Mouse (Mus musculus): ENCODE data around the gene 2310034G01Rik. TPM values are rescaled to one million over a fixed set of nuclear protein-coding genes. Genes with fewer than 3 reads are reported as not detected.

The 2310034G01Rik gene
- polyA plus RNA-seq, 1 experiment, result 0.51 TPM

- Histone ChIP-seq H3K27ac (ENCODE audit: insufficient read depth, low read length) (no peak overlapping the region), H3K4me1 (ENCODE audit: control insufficient read depth, insufficient read depth, low read length) (peaks cover 10% of the 10 kb centered on the region; the same call in 1 of the 2 replicates), H3K4me3 (ENCODE audit: insufficient read depth, low read length) (peak overlapping the region; percentile 69)
- no peak for TF ChIP-seq CTCF (IDR thresholded peaks at IDR 0.05; ENCODE audit: borderline replicate concordance, insufficient read depth, low read length)
- no peak; the same call in 1 of the 2 replicates for TF ChIP-seq POLR2A (IDR thresholded peaks at IDR 0.05; ENCODE audit: low read depth, low read length)
Observed at GRCm38 (mm10) chr19:46394712-46395108, 44.6 kb upstream of the 2310034G01Rik start.

- Histone ChIP-seq H3K4me3 (ENCODE audit: insufficient read depth, low read length) (no peak overlapping the region), H3K27ac (ENCODE audit: insufficient read depth, low read length) (no peak overlapping the region), H3K4me1 (ENCODE audit: control insufficient read depth, insufficient read depth, low read length) (0 out of 2 replicates have a peak, but pooled peaks cover 3% of the 10 kb centered on the region)
- TF ChIP-seq POLR2A (IDR thresholded peaks at IDR 0.05; ENCODE audit: low read depth, low read length) (no peak), CTCF (IDR thresholded peaks at IDR 0.05; ENCODE audit: borderline replicate concordance, insufficient read depth, low read length) (no peak)
Observed at GRCm38 (mm10) chr19:46392018-46392417, 41.9 kb upstream of the 2310034G01Rik start.

- 0 out of 2 replicates have a peak, but pooled peaks cover 3% of the 10 kb centered on the region for H3K4me1 ChIP-seq (ENCODE audit: control insufficient read depth, insufficient read depth, low read length)
- H3K27ac ChIP-seq (ENCODE audit: insufficient read depth, low read length), result no peak overlapping the region
- H3K4me3 ChIP-seq (ENCODE audit: insufficient read depth, low read length), result no peak overlapping the region
- TF ChIP-seq POLR2A (IDR thresholded peaks at IDR 0.05; ENCODE audit: low read depth, low read length), result no peak
- TF ChIP-seq CTCF (IDR thresholded peaks at IDR 0.05; ENCODE audit: borderline replicate concordance, insufficient read depth, low read length), result no peak
Observed at GRCm38 (mm10) chr19:46389872-46390271, 39.8 kb upstream of the 2310034G01Rik start.

GRCm38 (mm10) chr19:46382275-46382674 is 32.2 kb upstream of the 2310034G01Rik start:
- Histone ChIP-seq H3K27ac (ENCODE audit: insufficient read depth, low read length) (no peak overlapping the region), H3K4me3 (ENCODE audit: insufficient read depth, low read length) (no peak overlapping the region), H3K4me1 (ENCODE audit: control insufficient read depth, insufficient read depth, low read length) (no peaks in the 10 kb centered on the region)
- TF ChIP-seq POLR2A (IDR thresholded peaks at IDR 0.05; ENCODE audit: low read depth, low read length) (no peak), CTCF (IDR thresholded peaks at IDR 0.05; ENCODE audit: borderline replicate concordance, insufficient read depth, low read length) (no peak)

GRCm38 (mm10) chr19:46375891-46376290 is 25.8 kb upstream of the 2310034G01Rik start:
- Histone ChIP-seq H3K27ac (ENCODE audit: insufficient read depth, low read length) (no peak overlapping the region), H3K4me1 (ENCODE audit: control insufficient read depth, insufficient read depth, low read length) (no peaks in the 10 kb centered on the region), H3K4me3 (ENCODE audit: insufficient read depth, low read length) (no peak overlapping the region)
- no peak for TF ChIP-seq CTCF (IDR thresholded peaks at IDR 0.05; ENCODE audit: borderline replicate concordance, insufficient read depth, low read length)

- Histone ChIP-seq H3K4me3 (ENCODE audit: insufficient read depth, low read length) (no peak overlapping the region), H3K4me1 (ENCODE audit: control insufficient read depth, insufficient read depth, low read length) (no peaks in the 10 kb centered on the region), H3K27ac (ENCODE audit: insufficient read depth, low read length) (no peak overlapping the region)
- TF ChIP-seq POLR2A (IDR thresholded peaks at IDR 0.05; ENCODE audit: low read depth, low read length) (no peak), CTCF (IDR thresholded peaks at IDR 0.05; ENCODE audit: borderline replicate concordance, insufficient read depth, low read length) (no peak)
Observed at GRCm38 (mm10) chr19:46375489-46375888, 25.4 kb upstream of the 2310034G01Rik start.

GRCm38 (mm10) chr19:46374477-46375088 is 24.5 kb upstream of the 2310034G01Rik start:
- Histone ChIP-seq H3K4me3 (ENCODE audit: insufficient read depth, low read length) (no peak overlapping the region), H3K4me1 (ENCODE audit: control insufficient read depth, insufficient read depth, low read length) (no peaks in the 10 kb centered on the region), H3K27ac (ENCODE audit: insufficient read depth, low read length) (no peak overlapping the region)
- TF ChIP-seq POLR2A (IDR thresholded peaks at IDR 0.05; ENCODE audit: low read depth, low read length) (no peak), CTCF (IDR thresholded peaks at IDR 0.05; ENCODE audit: borderline replicate concordance, insufficient read depth, low read length) (no peak)

- no peak overlapping the region for H3K27ac ChIP-seq (ENCODE audit: insufficient read depth, low read length)
- H3K4me1 ChIP-seq (ENCODE audit: control insufficient read depth, insufficient read depth, low read length), result 0 out of 2 replicates have a peak, but pooled peaks cover 2% of the 10 kb centered on the region
- no peak overlapping the region for H3K4me3 ChIP-seq (ENCODE audit: insufficient read depth, low read length)
- TF ChIP-seq POLR2A (IDR thresholded peaks at IDR 0.05; ENCODE audit: low read depth, low read length), result no peak
- TF ChIP-seq CTCF (IDR thresholded peaks at IDR 0.05; ENCODE audit: borderline replicate concordance, insufficient read depth, low read length), result peak; percentile 72
Observed at GRCm38 (mm10) chr19:46369204-46369603, 19.1 kb upstream of the 2310034G01Rik start.

GRCm38 (mm10) chr19:46367798-46368590 is 17.9 kb upstream of the 2310034G01Rik start:
- no peak overlapping the region for H3K4me3 ChIP-seq (ENCODE audit: insufficient read depth, low read length)
- TF ChIP-seq POLR2A (IDR thresholded peaks at IDR 0.05; ENCODE audit: low read depth, low read length), result no peak
- TF ChIP-seq CTCF (IDR thresholded peaks at IDR 0.05; ENCODE audit: borderline replicate concordance, insufficient read depth, low read length), result no peak
- 0 out of 2 replicates have a peak, but pooled peaks cover 2% of the 10 kb centered on the region for H3K4me1 ChIP-seq (ENCODE audit: control insufficient read depth, insufficient read depth, low read length)
- H3K27ac ChIP-seq (ENCODE audit: insufficient read depth, low read length), result no peak overlapping the region
